Mouse (Mus musculus) liver, postnatal 0 days (tissue): ENCODE measurements around the gene Mfsd12. TPM values are rescaled to one million over a fixed set of nuclear protein-coding genes. Genes with fewer than 3 reads are reported as not detected.

Experiments used
- ATAC-seq: fragments of 200-750 bp; cut with Nextera tagmentation; 2 replicates; pipeline ENCODE4 v1.8.0; 2017; ENCODE audit warnings: mild to moderate bottlenecking, moderate library complexity
- DNase-seq: peaks from one replicate; pipeline ENCODE4 v3.0.0-alpha.2; 2016
- H3K27ac ChIP-seq: fragments of 300-500 bp; sonication (generic); 2 replicates; pipeline ENCODE4 v1.5.1; 2014; ENCODE audit warnings: antibody characterized with exemption, moderate library complexity, mild to moderate bottlenecking, low read depth
- H3K27me3 ChIP-seq: fragments of 300-500 bp; sonication (generic); 2 replicates; pipeline ENCODE4 v1.6.1; 2014; ENCODE audit warnings: low read length, control low read depth, mixed read lengths; ENCODE audit not compliant: insufficient read depth
- H3K36me3 ChIP-seq: fragments of 300-500 bp; sonication (generic); replicated peaks from 2 replicates; pipeline ENCODE4 v1.6.1; 2014; ENCODE audit warnings: mild to moderate bottlenecking, control low read depth, low read length, moderate library complexity, mixed read lengths; ENCODE audit not compliant: insufficient read depth
- H3K4me1 ChIP-seq: fragments of 300-500 bp; sonication (generic); 2 replicates; pipeline ENCODE4 v1.6.1; 2014; ENCODE audit warnings: antibody characterized with exemption, mild to moderate bottlenecking, control low read depth; ENCODE audit not compliant: insufficient read depth
- H3K4me2 ChIP-seq: fragments of 300-500 bp; sonication (generic); 2 replicates; pipeline ENCODE4 v1.6.1; 2014; ENCODE audit warnings: low read depth, mild to moderate bottlenecking, low read length, moderate library complexity, mixed read lengths
- H3K4me3 ChIP-seq: fragments of 300-500 bp; sonication (generic); 2 replicates; pipeline ENCODE4 v1.5.1; 2014; ENCODE audit warnings: low read depth, low read length
- H3K9ac ChIP-seq: fragments of 300-500 bp; sonication (generic); replicated peaks from 2 replicates; pipeline ENCODE4 v1.6.1; 2014; ENCODE audit warnings: mild to moderate bottlenecking, moderate library complexity
- H3K9me3 ChIP-seq: fragments of 300-500 bp; sonication (generic); 2 replicates; pipeline ENCODE4 v1.6.1; 2016; ENCODE audit warnings: mild to moderate bottlenecking, control low read depth, low read length, mixed read lengths
- CTCF ChIP-seq: sonication (generic); IDR thresholded peaks from 2 replicates; pipeline ENCODE4 v1.5.1; 2016; ENCODE audit warnings: antibody characterized with exemption, low read depth
- EP300 ChIP-seq: IDR thresholded peaks from 2 replicates; pipeline ENCODE4 v1.6.1; 2016; ENCODE audit warnings: antibody characterized with exemption, low read depth, mild to moderate bottlenecking
- WGBS: fragments of 180-500 bp; shearing (Covaris S2); extraction: QIAGEN DNeasy Blood & Tissue Kit; methylation state at CpG from one replicate; pipeline ENCODE4 v1.1.7; 2014; ENCODE audit not compliant: insufficient replicate concordance; 5-methylcytosine and 5-hydroxymethylcytosine counted together
- polyA plus RNA-seq: library from polyadenylated mRNA; unstranded; fragments of >200 nt; fragmentation: Nextera tagmentation; extraction: Ambion mirVana; gene quantifications from 2 replicates; pipeline ENCODE4 v1.2.1, GENCODE M21; 2015

Mfsd12 gene
- polyA plus RNA-seq, 1 experiment from 2014 or later, result 7.9 TPM

DNA sequence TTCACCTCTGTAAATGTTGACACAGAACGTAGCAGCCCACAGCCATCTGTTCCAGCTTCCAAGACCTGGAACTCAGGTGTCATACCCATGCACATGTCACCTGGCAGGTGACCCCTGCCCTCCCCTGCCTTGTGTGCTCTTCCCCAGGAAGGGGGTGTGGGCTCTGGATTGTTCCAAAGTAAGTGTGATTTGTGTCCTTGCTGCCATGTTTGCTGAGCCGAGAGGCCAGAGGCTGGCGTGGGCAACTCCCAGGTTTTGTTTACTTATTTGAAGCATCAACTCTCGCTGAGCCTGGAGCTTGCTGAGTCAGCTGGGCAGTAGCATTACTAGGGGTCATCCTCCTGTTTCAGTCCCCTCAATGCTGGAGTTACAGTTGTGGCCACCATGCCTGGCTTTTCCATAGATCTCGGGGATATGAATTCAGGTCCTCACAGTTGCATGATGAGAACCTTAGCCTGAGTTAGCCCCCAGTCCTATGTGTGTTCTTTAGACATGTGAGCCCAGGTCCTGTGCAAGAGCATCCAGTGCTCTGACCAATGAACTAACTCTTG, 31.3 kb downstream of the Mfsd12 start, which contains the start of gene Gm48552:
TSS of gene Gm48552 (plus strand) at position 501 of the 551 bp plus-strand sequence.
- Histone ChIP-seq H3K36me3 (peaks cover 24% of the 10 kb centered on the region), H3K9ac (no peak within 1 kb of the TSS), H3K9me3 (no peaks in the 10 kb centered on the region), H3K27ac (0 out of 2 replicates have a peak within 1 kb of the TSS, but pooled peaks have one; percentile 11), H3K27me3 (no peaks in the 10 kb centered on the region), H3K4me3 (no peak within 1 kb of the TSS), H3K4me1 (peaks cover 35% of the 10 kb centered on the region), H3K4me2 (no peak within 1 kb of the TSS)
- ATAC-seq, result no peak
- no peak for DNase-seq
- TF ChIP-seq EP300 (no peak), CTCF (no peak)
- 64% methylated on average over 5 of the region's 5 CpGs for WGBS

DNA sequence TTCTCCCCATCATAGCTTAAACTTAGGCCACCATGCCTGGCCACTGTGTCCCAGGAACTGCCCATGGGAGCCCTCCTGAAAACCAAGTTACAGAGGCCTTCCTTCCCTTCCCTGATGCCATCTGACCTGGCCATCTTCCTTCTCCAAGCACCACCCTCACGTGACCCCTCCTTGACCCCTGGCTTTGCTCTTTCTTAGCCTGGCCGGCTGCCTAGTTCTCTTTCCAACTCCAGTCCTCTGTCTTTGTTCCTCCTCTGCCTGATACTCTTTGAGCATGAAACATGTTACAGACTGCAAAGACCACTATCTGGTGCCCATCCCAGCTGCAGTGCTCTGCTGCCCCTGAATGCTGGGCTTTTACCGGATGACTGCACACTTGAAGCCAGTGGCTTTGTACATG, 32.1 kb downstream of the Mfsd12 start:
- ATAC-seq, result no peak
- DNase-seq, result no peak
- 69% methylated on average over 3 of the region's 3 CpGs for WGBS
- Histone ChIP-seq H3K4me2 (no peak overlapping the region), H3K27ac (no peak overlapping the region), H3K4me1 (peaks cover 39% of the 10 kb centered on the region), H3K9ac (no peak overlapping the region), H3K36me3 (peaks cover 24% of the 10 kb centered on the region), H3K27me3 (no peaks in the 10 kb centered on the region), H3K9me3 (no peaks in the 10 kb centered on the region), H3K4me3 (no peak overlapping the region)
- TF ChIP-seq EP300, result no peak
- no peak for TF ChIP-seq CTCF

DNA sequence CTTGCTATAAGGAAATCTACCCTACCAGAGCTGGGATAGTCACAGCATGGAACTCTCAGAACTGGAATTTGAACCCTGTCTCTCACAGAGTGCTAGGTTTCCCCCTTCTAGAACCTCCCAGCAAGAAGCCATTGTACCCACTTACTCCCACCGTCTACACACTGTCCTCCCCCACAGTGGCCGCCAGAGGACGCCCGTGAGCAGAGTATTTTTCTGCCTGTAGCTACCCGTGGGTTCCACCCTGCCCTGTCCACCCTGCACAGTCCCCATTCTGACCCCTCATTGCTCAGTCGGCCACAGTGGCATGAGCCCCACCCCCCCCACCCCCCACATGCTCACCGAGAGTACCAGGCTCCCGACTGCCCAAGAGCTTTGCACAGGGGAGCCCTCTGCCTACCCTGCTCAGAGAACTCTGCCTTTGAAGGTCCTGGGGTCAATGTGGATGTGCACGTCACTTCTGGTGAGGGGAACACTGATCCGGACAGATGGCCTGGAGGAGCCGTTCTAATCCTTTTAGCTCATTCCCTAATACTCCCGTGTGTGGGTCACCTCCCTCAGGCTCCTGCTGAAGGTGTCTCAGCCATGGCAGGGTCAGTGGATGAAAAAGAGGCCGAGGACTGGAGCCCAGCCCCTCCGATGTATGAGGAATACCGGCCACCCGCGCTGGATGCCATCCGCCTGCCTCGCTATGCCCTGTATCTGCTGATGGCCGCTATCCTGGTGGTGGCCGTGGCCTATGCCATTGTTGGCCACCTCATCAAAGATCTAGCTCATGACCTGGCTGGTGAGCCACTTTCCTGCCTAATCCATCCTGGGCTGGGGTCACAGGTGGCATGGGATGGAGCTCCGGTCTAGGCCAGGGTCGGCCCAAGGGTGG, 32.7 kb downstream of the Mfsd12 start:
- TF ChIP-seq EP300, result no peak
- TF ChIP-seq CTCF, result peak; percentile 96
- H3K27ac ChIP-seq, result no peak overlapping the region
- H3K36me3 ChIP-seq, result peaks cover 24% of the 10 kb centered on the region
- DNase-seq, result peak; percentile 86
- H3K4me1 ChIP-seq, result peaks cover 37% of the 10 kb centered on the region
- peak; percentile 62 for ATAC-seq
- H3K9ac ChIP-seq, result no peak overlapping the region
- no peaks in the 10 kb centered on the region for H3K9me3 ChIP-seq
- no peak overlapping the region for H3K4me2 ChIP-seq
- H3K4me3 ChIP-seq, result no peak overlapping the region
- 55% methylated on average over 23 of the region's 23 CpGs for WGBS
- H3K27me3 ChIP-seq, result no peaks in the 10 kb centered on the region

DNA sequence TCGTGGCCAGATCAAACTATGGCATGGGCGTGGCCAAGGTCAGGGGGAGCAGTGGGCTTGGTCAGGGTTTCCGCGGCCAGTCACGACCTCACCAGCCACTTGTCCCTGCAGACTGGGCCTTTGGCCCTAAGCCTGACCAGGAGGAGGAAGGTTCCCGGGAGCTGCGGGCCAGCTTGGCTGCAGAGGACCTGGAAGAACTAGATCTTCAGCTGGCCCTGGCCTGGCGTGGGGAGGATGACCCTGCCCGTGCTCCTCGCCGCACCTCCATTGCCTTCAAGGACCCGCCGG, 33.3 kb downstream of the Mfsd12 start:
- ATAC-seq, result no peak

DNA sequence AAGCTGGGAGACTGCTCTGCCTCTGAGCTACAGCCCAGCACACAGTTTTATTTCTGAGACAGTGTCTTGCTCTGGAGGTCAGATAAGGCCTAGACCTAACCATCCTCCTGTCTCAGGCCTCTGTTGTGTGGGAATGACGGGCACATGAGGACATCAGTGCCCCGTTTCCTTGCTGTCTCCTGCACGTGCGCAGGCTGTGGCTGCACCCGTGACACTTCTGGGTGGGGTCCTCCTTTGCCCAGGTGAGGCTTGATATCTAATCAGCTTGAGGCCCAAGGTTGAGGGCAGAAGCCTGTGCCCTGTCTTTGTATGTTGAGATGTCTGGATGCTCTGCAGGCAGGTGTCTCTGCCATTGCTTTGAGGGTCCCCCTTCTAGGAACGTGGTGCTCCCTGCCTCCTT, 35.0 kb downstream of the Mfsd12 start:
- H3K9ac ChIP-seq, result no peak overlapping the region
- no peaks in the 10 kb centered on the region for H3K9me3 ChIP-seq
- no peak overlapping the region for H3K4me3 ChIP-seq
- H3K27ac ChIP-seq, result no peak overlapping the region
- peaks cover 25% of the 10 kb centered on the region for H3K4me1 ChIP-seq
- no peak overlapping the region for H3K4me2 ChIP-seq
- WGBS, result 69% methylated on average over 6 of the region's 6 CpGs
- H3K36me3 ChIP-seq, result peaks cover 9% of the 10 kb centered on the region
- ATAC-seq (no peak), DNase-seq (no peak)
- H3K27me3 ChIP-seq, result no peaks in the 10 kb centered on the region
- no peak for TF ChIP-seq EP300
- no peak for TF ChIP-seq CTCF

More for the DNA sequence above, 33.3 kb downstream of the Mfsd12 start:
- no peak overlapping the region for H3K4me2 ChIP-seq
- H3K36me3 ChIP-seq, result peaks cover 24% of the 10 kb centered on the region
- no peak for DNase-seq
- H3K4me1 ChIP-seq, result peaks cover 31% of the 10 kb centered on the region
- H3K27ac ChIP-seq, result no peak overlapping the region
- H3K9me3 ChIP-seq, result no peaks in the 10 kb centered on the region
- H3K27me3 ChIP-seq, result no peaks in the 10 kb centered on the region
- no peak overlapping the region for H3K9ac ChIP-seq
- no peak overlapping the region for H3K4me3 ChIP-seq
- TF ChIP-seq EP300, result no peak
- TF ChIP-seq CTCF, result no peak
- WGBS, result 84% methylated on average over 12 of the region's 13 CpGs

DNA sequence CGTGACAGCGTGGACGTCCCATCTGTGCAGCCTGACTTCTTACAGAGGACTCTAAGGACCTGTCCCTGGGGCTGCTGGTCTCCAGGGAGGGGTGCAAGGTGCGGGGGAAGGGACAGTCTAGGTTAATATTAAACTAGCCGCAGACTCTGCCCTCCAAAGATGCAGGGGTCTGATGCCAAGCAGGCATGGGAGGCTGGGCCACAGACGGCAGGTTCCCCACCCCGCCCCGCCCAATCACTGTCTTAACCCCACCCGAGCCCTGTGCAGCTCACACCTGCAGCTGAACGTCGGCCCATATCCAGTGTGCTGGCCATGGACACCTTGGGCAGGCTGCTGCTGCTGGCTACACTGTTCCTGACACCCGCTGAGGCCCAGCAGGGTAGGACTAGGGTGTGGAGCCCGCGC, 35.5 kb downstream of the Mfsd12 start, which contains the start of gene Smim24:
TSS of gene Smim24 (plus strand) at position 271 of the 405 bp plus-strand sequence.
- Histone ChIP-seq H3K4me1 (peaks cover 25% of the 10 kb centered on the region), H3K36me3 (peaks cover 8% of the 10 kb centered on the region), H3K9ac (peak within 1 kb of the TSS; percentile 60), H3K27me3 (no peaks in the 10 kb centered on the region), H3K9me3 (no peaks in the 10 kb centered on the region), H3K27ac (peak within 1 kb of the TSS; percentile 44), H3K4me2 (peak within 1 kb of the TSS; percentile 62), H3K4me3 (peak within 1 kb of the TSS; percentile 29)
- ATAC-seq (no peak; the same call in 1 of the 2 replicates), DNase-seq (no peak)
- WGBS, result 48% methylated on average over 14 of the region's 14 CpGs
- TF ChIP-seq EP300, result no peak
- TF ChIP-seq CTCF, result no peak
